Mouse (Mus musculus) bone marrow, adult 2 months (tissue): ENCODE data around the gene Cotl1. TPM values are rescaled to one million over a fixed set of nuclear protein-coding genes. Genes with fewer than 3 reads are reported as not detected.

Source experiments
- H3K27ac ChIP-seq: fragments of 200-500 bp; 2 replicates; pipeline ENCODE4 v1.5.1; 2012; ENCODE audit warnings: low read depth, mild to moderate bottlenecking, control low read depth, inconsistent platforms, low read length; ENCODE audit not compliant: control insufficient read depth, poor library complexity, insufficient read depth
- H3K4me1 ChIP-seq: fragments of 200-500 bp; 2 replicates; pipeline ENCODE4 v1.6.1; 2011; ENCODE audit warnings: low read length; ENCODE audit not compliant: control insufficient read depth, insufficient read depth
- H3K4me3 ChIP-seq: fragments of 200-500 bp; replicated peaks from 2 replicates; pipeline ENCODE3; 2011; ENCODE audit warnings: mild to moderate bottlenecking, low read depth, low read length, control low read depth; ENCODE audit not compliant: control insufficient read depth
- CTCF ChIP-seq: fragments of 200-500 bp; IDR thresholded peaks from 2 replicates; pipeline ENCODE4 v1.5.1; 2011; ENCODE audit warnings: low read length, control low read depth; ENCODE audit not compliant: control insufficient read depth, insufficient read depth
- POLR2A ChIP-seq: fragments of 200-500 bp; IDR thresholded peaks from 2 replicates; pipeline ENCODE4 v1.6.1; 2011; ENCODE audit warnings: low read depth, mild to moderate bottlenecking, control low read depth, low read length, borderline replicate concordance; ENCODE audit not compliant: control insufficient read depth
- WGBS: fragments of 180-500 bp; shearing (Covaris S2); methylation state at CpG from one replicate; pipeline ENCODE4 v1.1.7; 2018; 5-methylcytosine and 5-hydroxymethylcytosine counted together
- polyA plus RNA-seq: library from polyadenylated mRNA; stranded (reverse); fragments of >200 nt; gene quantifications from 2 replicates; pipeline ENCODE4 v1.2.4, GENCODE M21; 2011; ENCODE audit warnings: low replicate concordance; ENCODE audit not compliant: missing spikeins, insufficient read depth, insufficient read length

Cotl1 gene
- polyA plus RNA-seq, 1 experiment = 247 TPM

- H3K4me3 ChIP-seq = no peak overlapping the region
- no peak for TF ChIP-seq CTCF
- no peak for TF ChIP-seq POLR2A
- no peak overlapping the region for H3K27ac ChIP-seq
- peaks cover 7% of the 10 kb centered on the region for H3K4me1 ChIP-seq
- whole genome bisulfite sequencing = 58% methylated on average over 4 of the region's 4 CpGs
Measured at GRCm38 (mm10) chr8:119807687-119808086, 32.7 kb downstream of the Cotl1 start.

- no peak overlapping the region for H3K4me3 ChIP-seq
- TF ChIP-seq CTCF (no peak), POLR2A (no peak)
- H3K27ac ChIP-seq = peak overlapping the region; percentile 75
- 59% methylated on average over 14 of the region's 14 CpGs for WGBS
- H3K4me1 ChIP-seq = peaks cover 3% of the 10 kb centered on the region
Measured at GRCm38 (mm10) chr8:119806422-119807263, 33.7 kb downstream of the Cotl1 start.

- TF ChIP-seq POLR2A (no peak), CTCF (no peak)
- WGBS = 81% methylated on average over 8 of the region's 8 CpGs
Measured at GRCm38 (mm10) chr8:119805275-119805674, 35.1 kb downstream of the Cotl1 start.

GRCm38 (mm10) chr8:119802592-119802991 is 37.8 kb downstream of the Cotl1 start:
- Histone ChIP-seq H3K4me3 (no peak overlapping the region), H3K27ac (no peak overlapping the region), H3K4me1 (peaks cover 2% of the 10 kb centered on the region; the same call in 1 of the 2 replicates)
- 81% methylated on average over 1 of the region's 1 CpGs for WGBS
- TF ChIP-seq POLR2A (no peak), CTCF (peak; percentile 34; the same call in 1 of the 2 replicates)

More at GRCm38 (mm10) chr8:119805275-119805674, 35.1 kb downstream of the Cotl1 start:
- Histone ChIP-seq H3K27ac (no peak overlapping the region), H3K4me1 (no peaks in the 10 kb centered on the region; the same call in 1 of the 2 replicates), H3K4me3 (no peak overlapping the region)

- H3K27ac ChIP-seq = no peak overlapping the region
Measured at GRCm38 (mm10) chr8:119801168-119801567, 39.2 kb downstream of the Cotl1 start.

GRCm38 (mm10) chr8:119798965-119799264 is 41.4 kb downstream of the Cotl1 start:
- H3K27ac ChIP-seq = no peak overlapping the region
- peaks cover 2% of the 10 kb centered on the region; the same call in 1 of the 2 replicates for H3K4me1 ChIP-seq
- TF ChIP-seq CTCF (no peak), POLR2A (no peak)
- no peak overlapping the region for H3K4me3 ChIP-seq
- WGBS = 52% methylated on average over 2 of the region's 2 CpGs

More at GRCm38 (mm10) chr8:119801168-119801567, 39.2 kb downstream of the Cotl1 start:
- TF ChIP-seq CTCF = no peak
- TF ChIP-seq POLR2A = no peak
- Histone ChIP-seq H3K4me1 (peaks cover 2% of the 10 kb centered on the region; the same call in 1 of the 2 replicates), H3K4me3 (no peak overlapping the region)
- WGBS = 56% methylated on average over 4 of the region's 4 CpGs

GRCm38 (mm10) chr8:119798170-119798964 is 42.0 kb downstream of the Cotl1 start:
- WGBS = 5% methylated on average over 15 of the region's 15 CpGs
- TF ChIP-seq POLR2A = no peak
- TF ChIP-seq CTCF = no peak
- Histone ChIP-seq H3K4me3 (peak overlapping the region; percentile 25), H3K4me1 (peaks cover 2% of the 10 kb centered on the region; the same call in 1 of the 2 replicates), H3K27ac (peak overlapping the region; percentile 50)

GRCm38 (mm10) chr8:119795651-119796050 is 44.7 kb downstream of the Cotl1 start:
- peaks cover 2% of the 10 kb centered on the region; the same call in 1 of the 2 replicates for H3K4me1 ChIP-seq
- no peak overlapping the region for H3K27ac ChIP-seq
- H3K4me3 ChIP-seq = no peak overlapping the region
- WGBS = 67% methylated on average over 3 of the region's 3 CpGs
- TF ChIP-seq POLR2A (no peak), CTCF (no peak)
